Mouse (Mus musculus) small intestine, adult 2 months (tissue): ENCODE results near the gene Bzw2. TPM values are rescaled to one million over a fixed set of nuclear protein-coding genes. Genes with fewer than 3 reads are reported as not detected.
A peak's percentile ranks its signal among the peaks of the same experiment; 100 is the strongest.

Experiments used
- H3K27ac ChIP-seq: fragments of 200-500 bp; 2 replicates; pipeline ENCODE4 v1.5.1; 2012; ENCODE audit warnings: low read depth, low read length, control low read depth, inconsistent platforms; ENCODE audit not compliant: insufficient read depth
- H3K27me3 ChIP-seq: fragments of 200-500 bp; 2 replicates; pipeline ENCODE4 v1.6.1; 2012; ENCODE audit warnings: mild to moderate bottlenecking, moderate library complexity, low read length, inconsistent platforms; ENCODE audit not compliant: control insufficient read depth, insufficient read depth
- H3K36me3 ChIP-seq: fragments of 200-500 bp; 2 replicates; pipeline ENCODE4 v1.6.1; 2012; ENCODE audit warnings: mild to moderate bottlenecking, low read length, control low read depth, inconsistent platforms; ENCODE audit not compliant: control insufficient read depth, insufficient read depth
- H3K4me1 ChIP-seq: fragments of 200-500 bp; 2 replicates; pipeline ENCODE4 v1.6.1; 2012; ENCODE audit warnings: low read length, inconsistent platforms, mixed read lengths; ENCODE audit not compliant: control insufficient read depth, insufficient read depth, insufficient read length
- H3K4me3 ChIP-seq: fragments of 200-500 bp; 2 replicates; pipeline ENCODE4 v1.5.1; 2012; ENCODE audit warnings: low read depth, mild to moderate bottlenecking, control low read depth, inconsistent platforms, low read length, moderate library complexity
- CTCF ChIP-seq: fragments of 200-500 bp; IDR thresholded peaks from 2 replicates; pipeline ENCODE4 v1.5.1; 2012; ENCODE audit warnings: low read depth, mild to moderate bottlenecking, control low read depth, inconsistent platforms, low read length, moderate library complexity, mixed read lengths; ENCODE audit not compliant: insufficient replicate concordance, insufficient read length; ENCODE audit errors: extremely low read depth
- POLR2A ChIP-seq: fragments of 200-500 bp; IDR thresholded peaks from 2 replicates; pipeline ENCODE4 v1.6.1; 2012; ENCODE audit warnings: low read depth, mild to moderate bottlenecking, control low read depth, inconsistent platforms, low read length, moderate library complexity
- WGBS: fragments of 180-500 bp; shearing (Covaris S2); methylation state at CpG from one replicate; pipeline ENCODE4 v1.1.7; 2018; 5-methylcytosine and 5-hydroxymethylcytosine counted together
- polyA plus RNA-seq: library from polyadenylated mRNA; depleted of rRNA; stranded (reverse); fragments of >200 nt; gene quantifications from 2 replicates; pipeline ENCODE4 v1.2.3, GENCODE M21; 2012

The Bzw2 gene
- polyA plus RNA-seq, 1 experiment = 4.8 TPM

GRCm38 (mm10) chr12:36155141-36155641 lies 2.7 kb downstream of the Bzw2 start:
- H3K4me3 ChIP-seq = peak overlapping the region; percentile 44

GRCm38 (mm10) chr12:36150737-36151136 lies 7.1 kb downstream of the Bzw2 start:
- 79% methylated on average over 2 of the region's 2 CpGs for WGBS
- Histone ChIP-seq H3K27me3 (no peaks in the 10 kb centered on the region), H3K4me1 (peaks cover 10% of the 10 kb centered on the region; the same call in 1 of the 2 replicates), H3K27ac (no peak overlapping the region), H3K4me3 (no peak overlapping the region), H3K36me3 (no peaks in the 10 kb centered on the region)
- TF ChIP-seq CTCF (no peak), POLR2A (no peak)

More at GRCm38 (mm10) chr12:36155141-36155641, 2.7 kb downstream of the Bzw2 start:
- Histone ChIP-seq H3K4me1 (peaks cover 5% of the 10 kb centered on the region; the same call in 1 of the 2 replicates), H3K36me3 (no peaks in the 10 kb centered on the region), H3K27ac (no peak overlapping the region), H3K27me3 (no peaks in the 10 kb centered on the region)
- WGBS = 9% methylated on average over 8 of the region's 8 CpGs
- TF ChIP-seq POLR2A (no peak), CTCF (no peak)

GRCm38 (mm10) chr12:36150265-36150664 lies 7.6 kb downstream of the Bzw2 start:
- H3K27me3 ChIP-seq = no peaks in the 10 kb centered on the region
- H3K27ac ChIP-seq = no peak overlapping the region
- TF ChIP-seq POLR2A (no peak), CTCF (no peak)
- H3K4me1 ChIP-seq = peaks cover 10% of the 10 kb centered on the region; the same call in 1 of the 2 replicates
- no peak overlapping the region for H3K4me3 ChIP-seq
- WGBS = 80% methylated on average over 2 of the region's 2 CpGs
- no peaks in the 10 kb centered on the region for H3K36me3 ChIP-seq

- WGBS = 76% methylated on average over 3 of the region's 3 CpGs
- H3K4me1 ChIP-seq = peaks cover 5% of the 10 kb centered on the region; the same call in 1 of the 2 replicates
- no peak overlapping the region for H3K4me3 ChIP-seq
- no peak overlapping the region for H3K27ac ChIP-seq
- no peaks in the 10 kb centered on the region for H3K36me3 ChIP-seq
- TF ChIP-seq CTCF (no peak), POLR2A (no peak)
- H3K27me3 ChIP-seq = no peaks in the 10 kb centered on the region
These were observed 11.5 kb downstream of the Bzw2 start for GRCm38 (mm10) chr12:36146230-36147011.

- whole genome bisulfite sequencing = 82% methylated on average over 6 of the region's 6 CpGs
- no peak overlapping the region for H3K4me3 ChIP-seq
- H3K4me1 ChIP-seq = no peaks in the 10 kb centered on the region
- TF ChIP-seq CTCF = no peak
- no peak for TF ChIP-seq POLR2A
- H3K36me3 ChIP-seq = no peaks in the 10 kb centered on the region
- H3K27ac ChIP-seq = no peak overlapping the region
- H3K27me3 ChIP-seq = no peaks in the 10 kb centered on the region
These were observed 17.5 kb downstream of the Bzw2 start for GRCm38 (mm10) chr12:36140401-36140800.

- Histone ChIP-seq H3K4me3 (no peak overlapping the region), H3K27ac (no peak overlapping the region), H3K4me1 (no peaks in the 10 kb centered on the region; the same call in 1 of the 2 replicates), H3K36me3 (no peaks in the 10 kb centered on the region), H3K27me3 (no peaks in the 10 kb centered on the region)
- WGBS = 87% methylated on average over 4 of the region's 4 CpGs
- TF ChIP-seq POLR2A (no peak), CTCF (no peak)
These were observed 20.7 kb downstream of the Bzw2 start for GRCm38 (mm10) chr12:36137192-36137591.

GRCm38 (mm10) chr12:36136285-36136684 lies 21.6 kb downstream of the Bzw2 start:
- WGBS = 86% methylated on average over 8 of the region's 8 CpGs

GRCm38 (mm10) chr12:36135409-36135808 lies 22.5 kb downstream of the Bzw2 start:
- 81% methylated on average over 3 of the region's 3 CpGs for WGBS
- Histone ChIP-seq H3K27ac (no peak overlapping the region), H3K4me3 (no peak overlapping the region), H3K4me1 (no peaks in the 10 kb centered on the region; the same call in 1 of the 2 replicates), H3K36me3 (no peaks in the 10 kb centered on the region), H3K27me3 (no peaks in the 10 kb centered on the region)
- no peak for TF ChIP-seq CTCF
- no peak for TF ChIP-seq POLR2A

More at GRCm38 (mm10) chr12:36136285-36136684, 21.6 kb downstream of the Bzw2 start:
- H3K4me3 ChIP-seq = no peak overlapping the region
- no peak overlapping the region for H3K27ac ChIP-seq
- no peaks in the 10 kb centered on the region; the same call in 1 of the 2 replicates for H3K4me1 ChIP-seq
- TF ChIP-seq POLR2A (no peak), CTCF (no peak)
- H3K36me3 ChIP-seq = no peaks in the 10 kb centered on the region
- H3K27me3 ChIP-seq = no peaks in the 10 kb centered on the region
